Mouse (Mus musculus) CD4-positive, CD25-positive, alpha-beta regulatory T cell, adult 2 months (primary cell): ENCODE measurements around the gene Cerkl.
A peak's percentile ranks its signal among the peaks of the same experiment; 100 is the strongest.

Experiments
- DNase-seq: peaks from one replicate; pipeline ENCODE4 v3.0.0-alpha.2; 2012; ENCODE audit warnings: low read depth, low spot score

Gene Cerkl

GRCm38 (mm10) chr2:79456575-79457349, at the start of gene Cerkl, which contains the start of gene Neurod1:
Cerkl (minus strand) TSS chr2:79456785.
Neurod1 (minus strand) TSS chr2:79456751.
- DNase-seq = no peak

DNA sequence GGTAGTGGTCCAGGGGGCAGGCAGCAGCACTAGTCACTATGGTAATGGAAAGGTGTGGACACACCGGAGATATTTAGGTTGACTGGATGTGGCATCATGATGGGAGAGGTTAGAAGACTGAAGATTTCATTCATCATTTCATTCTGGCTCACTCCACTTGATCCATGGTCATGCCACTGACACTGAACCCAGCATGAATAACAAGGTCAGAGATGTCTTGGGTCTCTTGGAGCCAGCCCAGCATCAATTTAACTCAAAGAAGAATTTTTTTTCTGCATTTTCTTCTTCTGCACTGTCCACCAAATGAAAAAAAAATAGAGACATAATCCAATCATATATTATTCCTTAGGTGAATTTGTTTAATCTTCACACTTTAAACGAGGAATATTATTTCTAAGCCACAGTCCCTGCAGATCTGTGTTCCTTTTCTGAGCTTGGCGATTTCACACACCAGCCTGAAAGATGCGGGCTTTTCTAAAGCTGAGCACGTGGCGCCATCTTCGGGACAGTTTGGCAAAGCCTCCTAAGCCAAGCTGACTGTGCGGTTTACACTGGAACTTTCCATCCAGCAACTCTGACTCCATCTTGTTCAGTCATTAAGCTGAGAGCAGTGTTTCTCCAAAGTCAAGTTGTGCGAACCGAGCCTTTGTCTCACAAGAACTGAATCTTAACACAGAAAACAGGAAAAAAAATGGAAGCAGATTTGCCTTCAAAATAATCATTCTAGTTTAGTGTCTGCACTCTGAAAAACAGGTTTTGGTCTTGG, 42.6 kb upstream of the Cerkl start:
- peak; percentile 76 for DNase-seq

DNA sequence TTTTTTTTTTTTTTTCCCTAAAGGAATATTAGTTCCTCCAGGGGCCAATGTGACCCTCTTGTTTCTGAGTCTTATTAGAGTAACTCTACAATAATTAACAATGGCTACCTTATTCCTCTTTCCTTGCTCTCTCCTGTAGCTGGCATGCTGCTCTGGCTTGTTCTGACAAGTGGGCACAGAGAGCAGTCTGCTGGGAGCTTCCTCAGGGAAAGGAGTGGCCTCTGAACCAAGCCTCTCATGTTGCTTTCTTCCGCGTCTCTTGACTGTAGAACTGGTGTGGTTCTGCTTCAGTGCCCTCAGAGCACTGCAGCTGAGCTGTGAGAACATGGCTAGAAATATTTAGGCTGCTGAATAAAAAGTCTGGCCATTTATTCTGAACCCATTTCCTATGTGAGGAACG, 28.5 kb upstream of the Cerkl start:
- no peak for DNase-seq

DNA sequence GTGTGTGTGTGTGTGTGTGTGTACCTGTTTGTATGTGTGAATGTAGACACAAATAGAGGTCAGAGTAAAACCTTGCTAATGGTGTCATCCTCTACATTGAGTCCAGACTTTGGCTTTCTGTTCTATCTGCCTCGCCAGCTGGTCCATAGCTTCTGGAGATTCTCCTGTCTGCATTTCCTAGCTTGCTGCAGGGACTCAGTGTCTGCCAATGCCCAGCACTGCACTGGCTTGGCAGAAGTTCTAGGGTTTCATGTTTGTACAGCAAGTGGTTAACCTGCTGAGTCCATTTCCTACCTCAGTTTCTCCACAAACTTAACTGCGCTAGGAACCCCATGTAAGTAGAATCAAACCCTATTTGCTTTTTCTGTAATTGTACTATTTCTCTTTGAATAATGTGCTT, 25.9 kb upstream of the Cerkl start:
- no peak for DNase-seq

- no peak for DNase-seq
Measured at GRCm38 (mm10) chr2:79462411-79462810, 5.8 kb upstream of the Cerkl start.

GRCm38 (mm10) chr2:79461861-79462260, 5.3 kb upstream of the Cerkl start:
- no peak for DNase-seq

DNA sequence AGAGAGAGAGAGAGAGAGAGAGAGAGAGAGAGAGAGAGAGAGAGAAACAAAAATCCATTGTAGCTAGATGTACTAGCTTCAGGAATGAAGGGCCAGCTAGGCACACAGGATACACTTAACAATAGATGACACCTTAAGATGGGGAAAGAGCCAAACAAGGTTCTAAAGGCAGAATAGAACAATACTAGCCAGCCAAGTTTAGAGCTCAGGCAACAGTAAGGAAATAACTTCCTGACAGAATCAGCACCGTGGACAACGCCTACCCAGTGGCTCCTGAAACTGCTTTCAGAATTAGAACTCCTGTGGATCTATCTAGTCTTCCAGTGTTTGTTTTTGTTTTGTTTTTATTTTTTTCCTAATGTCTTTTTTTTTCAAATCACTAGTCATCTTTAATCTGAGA, 4.0 kb upstream of the Cerkl start:
- no peak for DNase-seq

DNA sequence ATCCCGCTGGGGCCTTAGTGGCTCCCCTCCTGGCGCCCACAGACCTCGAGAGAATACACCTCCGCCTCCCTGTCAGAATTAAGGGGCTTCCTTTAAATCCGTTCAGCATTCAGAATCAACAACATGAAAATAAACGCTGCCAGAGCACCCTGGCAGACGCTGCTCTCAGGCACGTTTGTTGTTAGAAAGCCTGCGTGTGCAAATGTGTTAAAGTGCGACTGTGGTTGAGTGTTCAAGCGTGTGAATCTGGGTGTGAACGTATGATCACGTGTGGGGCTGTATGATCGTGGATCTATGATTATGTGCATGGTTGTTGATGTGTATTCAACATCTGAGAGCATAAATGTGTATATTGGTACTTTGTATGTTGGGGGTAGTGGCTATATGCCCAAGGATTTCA, 3.5 kb upstream of the Cerkl start:
- no peak for DNase-seq

DNA sequence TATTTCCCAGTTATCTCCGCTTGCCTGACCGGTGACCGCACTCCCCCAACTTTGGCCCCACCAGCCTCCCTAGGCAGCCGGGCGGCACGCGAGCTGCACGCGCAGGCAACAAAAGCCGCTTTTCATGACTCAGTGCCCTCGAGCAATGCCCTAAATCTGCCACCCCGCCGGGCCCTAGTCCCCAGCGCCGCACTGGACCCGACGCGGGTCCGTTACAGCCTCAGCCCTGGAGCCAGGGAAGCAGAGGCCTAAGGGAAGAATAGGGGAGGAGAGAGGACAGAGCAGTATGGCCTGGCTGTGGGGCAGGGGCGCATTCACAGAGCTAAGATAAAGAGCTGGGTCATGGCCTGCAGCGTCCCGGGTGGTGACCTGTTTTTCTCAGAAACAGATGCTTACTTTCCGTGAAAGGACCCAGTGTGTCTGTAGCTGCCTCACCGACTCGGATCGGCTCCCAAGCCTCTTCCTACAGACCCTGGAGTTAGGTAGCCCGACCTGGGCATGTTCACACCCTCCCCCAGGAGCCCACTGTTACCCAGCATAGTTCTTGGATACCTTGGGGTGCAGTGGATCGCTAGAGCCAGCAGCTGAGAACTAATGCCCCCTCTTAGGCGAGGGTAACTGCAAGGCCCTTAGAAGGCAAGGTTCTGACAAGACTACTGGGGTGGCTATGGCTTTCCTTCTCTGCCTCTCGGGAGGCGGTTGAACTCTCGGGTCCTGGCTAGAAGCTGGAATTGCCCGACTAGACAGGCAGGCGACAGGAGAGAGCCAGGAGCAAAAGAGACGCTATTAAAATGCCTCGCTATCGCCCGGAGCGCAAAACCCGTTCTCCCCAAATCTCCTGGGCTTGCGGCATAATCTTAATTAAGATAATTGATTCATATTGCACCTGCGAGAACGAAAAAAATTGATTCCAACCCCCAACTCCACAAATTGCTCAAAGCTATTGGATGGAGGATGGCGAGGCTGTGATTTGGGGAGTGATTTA, 2.8 kb upstream of the Cerkl start:
- no peak for DNase-seq

- no peak for DNase-seq
Measured at GRCm38 (mm10) chr2:79457932-79458331, 1.3 kb upstream of the Cerkl start.

- DNase-seq = no peak
Measured at GRCm38 (mm10) chr2:79457434-79457833, 849 bp upstream of the Cerkl start.

DNA sequence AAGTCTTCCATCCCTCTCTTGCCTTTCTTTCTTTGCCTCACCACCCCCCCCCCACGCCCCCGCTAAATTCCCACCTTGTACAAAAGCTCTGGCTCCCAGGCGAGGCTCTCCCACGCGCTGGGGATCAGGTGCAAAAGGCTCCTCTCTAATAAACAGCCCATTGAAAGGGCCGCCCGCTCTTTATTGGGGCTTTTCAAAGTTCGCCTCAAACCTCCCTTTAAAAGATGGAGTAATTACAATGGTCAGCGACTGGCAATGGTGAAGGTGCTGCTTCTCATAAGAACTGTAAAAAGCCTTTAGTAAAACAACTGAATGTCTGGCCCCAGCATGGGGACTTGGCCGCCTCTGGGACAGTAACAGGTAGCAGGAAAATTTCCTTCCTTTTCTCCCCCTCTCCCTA, 939 bp downstream of the Cerkl start:
- no peak for DNase-seq

GRCm38 (mm10) chr2:79454786-79455446, 1.7 kb downstream of the Cerkl start:
- DNase-seq = no peak

DNA sequence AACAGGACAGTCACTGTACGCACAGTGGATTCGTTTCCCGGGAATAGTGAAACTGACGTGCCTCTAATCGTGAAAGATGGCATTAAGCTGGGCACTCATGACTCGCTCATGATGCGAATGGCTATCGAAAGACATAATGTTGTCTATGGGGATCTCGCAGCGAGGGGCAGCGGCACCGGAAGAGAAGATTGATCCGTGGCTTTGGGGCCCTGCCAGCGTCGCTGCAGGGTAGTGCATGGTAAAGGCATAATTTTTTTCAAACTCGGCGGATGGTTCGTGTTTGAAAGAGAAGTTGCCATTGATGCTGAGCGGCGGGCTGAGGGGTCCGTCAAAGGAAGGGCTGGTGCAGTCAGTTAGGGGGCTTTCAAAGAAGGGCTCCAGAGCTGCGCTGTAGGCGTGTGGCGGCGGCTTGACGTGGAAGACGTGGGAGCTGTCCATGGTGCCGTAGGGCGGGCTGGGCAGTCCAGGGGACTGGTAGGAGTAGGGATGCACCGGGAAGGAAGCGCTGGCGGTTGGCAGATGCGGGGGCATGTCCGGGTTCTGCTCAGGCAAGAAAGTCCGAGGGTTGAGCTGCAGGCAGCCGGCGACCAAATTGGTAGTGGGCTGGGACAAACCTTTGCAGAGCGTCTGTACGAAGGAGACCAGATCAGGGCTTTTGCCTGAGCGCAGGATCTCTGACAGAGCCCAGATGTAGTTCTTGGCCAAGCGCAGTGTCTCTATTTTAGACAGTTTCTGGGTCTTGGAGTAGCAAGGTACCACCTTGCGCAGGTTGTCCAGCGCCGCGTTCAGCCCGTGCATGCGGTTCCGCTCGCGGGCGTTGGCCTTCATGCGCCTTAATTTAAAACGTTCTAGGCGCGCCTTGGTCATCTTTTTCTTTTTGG, 2.4 kb downstream of the Cerkl start:
- peak; percentile 44 for DNase-seq

- no peak for DNase-seq
Measured at GRCm38 (mm10) chr2:79451438-79451837, 5.1 kb downstream of the Cerkl start.

DNA sequence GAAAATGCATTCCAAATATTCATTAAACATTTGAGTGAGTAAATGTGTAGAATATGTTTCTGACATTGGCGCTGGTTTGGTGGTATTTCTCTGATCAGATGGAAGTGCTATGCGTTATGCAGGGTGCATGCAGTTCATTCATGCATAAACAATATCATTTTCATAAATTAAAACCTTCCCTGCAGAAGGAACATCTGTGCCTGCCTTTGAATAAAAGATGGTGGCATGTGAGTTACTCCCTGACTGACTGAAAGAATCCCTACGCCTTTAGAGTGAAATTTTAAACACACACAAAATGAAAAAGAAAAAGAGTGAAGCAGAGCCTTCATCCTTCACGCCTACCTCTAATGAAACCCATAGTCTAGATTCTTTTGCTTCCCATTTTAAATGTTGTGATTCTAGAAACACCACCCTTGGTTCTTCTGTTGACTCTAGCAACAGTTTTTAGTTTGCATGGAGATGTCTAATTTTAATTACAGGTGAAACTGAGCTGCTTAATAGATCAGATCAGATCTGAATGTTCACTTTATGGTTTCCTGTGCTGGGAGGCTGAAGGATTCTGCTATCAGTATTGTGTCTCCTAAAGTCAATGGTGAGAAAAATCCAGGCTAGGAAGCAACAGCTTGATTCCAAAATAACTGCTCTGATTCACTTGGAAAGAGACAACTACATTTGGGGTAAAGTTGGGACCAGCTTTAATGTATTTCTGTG, 5.7 kb downstream of the Cerkl start:
- DNase-seq = no peak

DNA sequence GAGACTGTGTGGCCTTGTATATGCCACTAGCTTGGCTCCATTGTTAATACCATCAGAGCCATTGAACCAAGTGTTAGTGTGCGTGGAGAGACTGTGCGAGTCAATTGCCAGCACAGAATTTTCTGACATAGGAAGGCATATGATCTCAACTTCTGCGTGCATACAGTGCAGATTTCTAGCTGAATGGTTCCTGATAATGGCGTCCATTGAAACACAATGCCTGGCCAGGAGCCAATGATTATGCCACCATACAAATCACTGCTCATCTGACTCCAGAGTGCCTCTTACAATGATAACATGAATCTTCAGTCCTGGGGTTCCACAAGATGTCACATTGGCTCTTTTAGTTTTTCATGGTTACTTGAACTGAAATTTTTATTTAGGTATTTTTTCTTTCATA, 7.2 kb downstream of the Cerkl start:
- DNase-seq = no peak

DNA sequence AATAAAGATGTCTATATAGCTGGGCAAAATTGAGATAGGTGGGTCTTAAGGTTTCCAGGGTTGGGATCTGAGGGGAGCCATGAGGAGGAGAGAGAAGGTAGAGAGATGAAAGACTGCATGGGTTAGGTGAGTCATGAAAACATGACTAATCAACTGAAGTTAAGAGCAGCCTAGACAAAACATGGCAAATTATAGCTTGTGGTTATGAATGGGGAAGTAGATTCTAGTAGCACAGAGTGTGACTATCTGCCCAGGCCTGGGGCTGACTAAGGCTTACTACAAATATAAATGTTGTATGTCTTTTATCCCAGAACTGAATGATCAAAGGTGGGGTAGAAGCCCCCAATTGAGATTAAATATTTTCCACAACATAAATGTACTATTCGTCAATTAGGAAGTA, 9.4 kb downstream of the Cerkl start:
- DNase-seq = no peak

- no peak for DNase-seq
Measured at GRCm38 (mm10) chr2:79443861-79444620, 12.5 kb downstream of the Cerkl start.
